Mouse (Mus musculus) gastrocnemius, adult 18-20 months (tissue): ENCODE data around the gene Lingo2. TPM values are rescaled to one million over a fixed set of nuclear protein-coding genes. Genes with fewer than 3 reads are reported as not detected.
"Not testable (repeated sequence)": the region's sequence is repeated elsewhere in the genome, so short reads cannot be mapped to it uniquely, and the experiment has no call there.

ENCODE experiments used
- DNase-seq: peaks from one replicate; pipeline ENCODE4 v3.0.0; 2021; ENCODE audit warnings: low spot score
- microRNA-seq: library from miRNA; unstranded; fragments of <30 nt; microRNA quantifications from one replicate; pipeline ENCODE4 v1.2.0, GENCODE M21; 2021
- total RNA-seq, 2 experiments: library from RNA; stranded (reverse); gene quantifications; 2 replicates each; pipeline ENCODE4 v1.2.3; 2021

Gene Lingo2
- total RNA-seq, 2 experiments from 2014 or later = not detected

- DNase-seq = not testable (repeated sequence)
Measured at GRCm38 (mm10) chr4:35688498-35689240, 1262.9 kb downstream of the Lingo2 start.

Small RNAs within 50 kb of the gene (microRNA-seq; reads per million reads assigned to microRNA genes)
- not detected for gene Mir873a
- gene Mir873b = not detected
- gene Mir876 = not detected
